Mouse (Mus musculus) brain, embryonic 14.5 days (tissue): ENCODE measurements around the gene Rnf13. TPM values are rescaled to one million over a fixed set of nuclear protein-coding genes. Genes with fewer than 3 reads are reported as not detected.

Experiments
- DNase-seq: peaks from one replicate; pipeline ENCODE4 v3.0.0-alpha.2; 2011; ENCODE audit warnings: low read depth
- CTCF ChIP-seq: fragments of 200-500 bp; IDR thresholded peaks from 2 replicates; pipeline ENCODE4 v1.5.1; 2012; ENCODE audit warnings: inconsistent platforms, mild to moderate bottlenecking, moderate library complexity, borderline replicate concordance; ENCODE audit not compliant: insufficient read depth, insufficient read length; ENCODE audit errors: extremely low read depth
- POLR2A ChIP-seq: fragments of 200-500 bp; IDR thresholded peaks from 2 replicates; pipeline ENCODE4 v1.6.1; 2012; ENCODE audit warnings: mild to moderate bottlenecking, inconsistent platforms, borderline replicate concordance; ENCODE audit not compliant: poor library complexity, insufficient read depth, insufficient read length, severe bottlenecking; ENCODE audit errors: extremely low read depth
- polyA plus RNA-seq: library from polyadenylated mRNA; depleted of rRNA; stranded (reverse); fragments of >200 nt; gene quantifications from 2 replicates; pipeline ENCODE4 v1.2.3, GENCODE M21; 2012; rRNA removed

Rnf13 gene
- 32.4 and 36.4 TPM in 2 replicates for polyA plus RNA-seq

DNA sequence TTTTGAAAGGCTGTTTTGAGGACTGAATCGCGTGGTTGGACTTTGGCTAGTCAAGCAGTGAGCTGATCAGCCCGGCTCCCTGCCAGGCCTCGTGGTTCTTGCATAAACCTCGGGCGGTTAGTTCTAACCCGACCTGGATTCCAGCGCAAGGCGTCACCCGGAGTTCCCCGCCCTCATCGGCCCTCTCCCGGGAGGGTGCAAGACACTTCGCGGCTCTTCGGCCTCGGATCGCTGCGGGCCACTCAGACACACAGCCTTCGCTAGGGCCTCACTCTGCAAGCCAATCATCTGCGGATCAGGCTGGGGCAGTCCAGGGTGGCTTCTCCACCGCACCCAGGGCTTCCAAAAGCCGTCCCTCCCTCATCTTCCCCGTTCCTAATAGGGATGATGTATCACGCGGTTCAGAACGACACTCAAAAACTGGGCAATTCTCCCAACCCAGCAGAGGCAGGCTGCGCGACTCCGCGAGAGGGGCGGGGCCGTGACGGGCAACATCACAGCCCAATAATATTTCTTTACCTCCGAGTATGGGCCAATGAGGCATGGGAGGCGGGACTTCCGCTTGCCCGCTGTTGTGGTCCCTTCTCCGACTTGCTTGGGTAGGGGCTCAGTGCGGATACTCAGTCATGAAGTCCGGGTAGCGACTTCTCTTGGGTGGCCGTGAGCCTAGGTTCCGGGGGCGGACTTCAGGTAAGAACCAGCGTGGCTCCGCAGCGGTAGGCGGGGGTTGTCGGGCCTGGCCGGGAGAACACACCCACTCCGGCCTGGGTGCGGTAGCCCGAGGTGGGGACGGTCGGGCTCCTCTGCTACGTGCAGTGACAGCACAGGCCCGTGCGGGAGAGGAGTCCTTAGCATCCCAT is at the start of gene Rnf13:
Gene Rnf13, plus strand, starts transcription at position 552 of the 860 bp plus-strand sequence.
- TF ChIP-seq CTCF, result no peak
- TF ChIP-seq POLR2A, result peak; percentile 47; the same call in 1 of the 2 replicates
- DNase-seq, result peak; percentile 98

DNA sequence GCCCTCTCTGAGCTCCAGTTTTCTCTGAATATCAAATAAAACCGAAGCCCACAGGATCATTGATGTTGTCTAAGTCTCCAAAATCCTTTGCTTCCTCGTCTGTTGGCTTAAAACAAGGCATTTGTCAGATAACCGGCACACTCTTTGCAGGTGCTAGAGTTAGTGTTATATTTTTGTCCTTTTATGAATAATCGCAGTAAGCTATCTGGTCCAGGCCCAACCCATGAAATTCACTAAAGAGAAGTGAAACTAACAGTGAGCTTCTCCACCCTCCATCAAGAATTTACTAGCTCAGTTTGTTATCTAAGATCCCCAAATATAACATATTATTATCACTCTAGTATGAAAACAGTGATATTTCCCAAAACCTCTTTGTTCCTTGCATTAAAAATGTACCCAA is 44.1 kb upstream of the Rnf13 start:
- DNase-seq, result no peak
- TF ChIP-seq POLR2A (no peak), CTCF (no peak)

DNA sequence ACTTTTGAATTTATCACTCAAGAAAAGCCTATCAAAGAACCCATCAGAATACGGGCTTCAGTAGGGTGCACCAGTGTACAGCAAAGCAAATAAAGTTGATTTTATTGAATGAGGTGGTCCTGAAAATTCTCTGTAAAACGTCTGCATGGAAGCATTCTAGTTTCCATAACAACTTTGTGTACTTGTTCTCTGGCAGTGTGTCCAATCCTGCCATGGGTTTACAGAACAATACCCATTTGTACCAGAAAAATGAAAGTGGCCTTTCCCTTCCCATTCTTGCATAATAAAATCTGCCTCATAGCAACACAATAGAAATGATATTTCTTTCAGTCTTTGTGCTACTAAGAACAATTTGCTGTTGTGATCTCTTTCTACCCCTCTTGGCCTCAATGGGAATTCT is 43.1 kb upstream of the Rnf13 start, which contains the start of gene Ankub1:
Gene Ankub1, minus strand, starts transcription at position 81 of the 400 bp plus-strand sequence.
- peak; percentile 3 for DNase-seq
- TF ChIP-seq CTCF, result no peak
- no peak for TF ChIP-seq POLR2A

DNA sequence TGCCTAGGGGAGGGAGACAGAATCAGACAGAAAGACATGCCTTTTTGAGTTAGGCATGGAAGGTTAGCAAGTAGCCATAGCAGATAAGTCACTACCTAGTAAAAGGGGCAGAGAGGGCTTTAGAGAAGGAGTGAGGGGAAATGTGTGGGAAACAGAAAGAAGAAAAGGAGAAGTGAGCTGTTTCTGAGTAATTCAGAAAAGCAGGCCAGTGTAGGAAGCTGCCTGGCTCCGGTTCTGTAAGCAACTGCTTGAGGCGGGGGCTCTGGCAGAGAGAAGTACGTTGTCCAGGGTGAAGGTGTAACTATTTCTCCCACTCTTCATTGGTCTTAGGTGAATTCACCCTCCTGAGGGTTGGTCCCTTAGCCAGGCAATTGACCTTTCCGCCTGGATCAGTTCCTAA is 39.6 kb upstream of the Rnf13 start:
- DNase-seq, result no peak
- no peak for TF ChIP-seq CTCF
- TF ChIP-seq POLR2A, result no peak

DNA sequence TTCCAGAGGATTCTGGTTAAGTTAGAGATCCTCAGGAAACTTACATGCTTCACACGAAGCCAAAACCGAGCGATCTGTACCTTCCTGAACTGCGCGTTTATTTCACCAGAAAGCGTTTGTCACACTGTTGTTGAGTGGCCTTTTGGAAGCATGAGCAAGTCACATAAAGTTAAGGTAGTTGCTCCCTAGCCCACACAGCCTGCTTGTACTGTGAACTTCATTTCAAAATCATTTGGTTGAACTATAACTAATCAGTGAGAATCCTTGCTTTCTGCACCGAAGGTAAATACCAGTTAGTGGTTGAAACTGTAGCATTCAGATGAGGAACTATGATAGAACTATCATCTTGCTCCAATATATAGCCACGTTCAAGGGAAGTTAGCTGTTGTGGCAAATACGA is 39.1 kb upstream of the Rnf13 start:
- TF ChIP-seq POLR2A (no peak), CTCF (no peak)
- no peak for DNase-seq

DNA sequence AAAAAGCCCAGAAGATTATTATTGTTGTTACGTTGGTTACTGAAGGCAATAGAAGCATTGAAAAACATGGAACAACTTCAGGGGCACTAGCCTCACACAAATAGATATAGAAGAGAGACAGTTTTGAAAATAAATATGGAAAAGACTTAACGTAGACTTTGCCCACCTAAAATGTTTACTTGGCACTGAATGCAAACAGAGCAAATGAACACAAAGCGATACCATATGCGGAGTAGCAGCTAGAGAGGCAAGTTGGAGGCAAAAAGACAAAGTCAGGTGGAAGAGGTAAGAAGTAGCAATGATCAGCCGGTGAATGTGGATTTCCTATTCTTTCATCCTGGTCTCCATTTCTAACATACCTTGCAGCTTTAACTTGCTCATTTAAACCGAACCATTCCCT is 21.7 kb upstream of the Rnf13 start:
- TF ChIP-seq CTCF, result no peak
- no peak for DNase-seq

DNA sequence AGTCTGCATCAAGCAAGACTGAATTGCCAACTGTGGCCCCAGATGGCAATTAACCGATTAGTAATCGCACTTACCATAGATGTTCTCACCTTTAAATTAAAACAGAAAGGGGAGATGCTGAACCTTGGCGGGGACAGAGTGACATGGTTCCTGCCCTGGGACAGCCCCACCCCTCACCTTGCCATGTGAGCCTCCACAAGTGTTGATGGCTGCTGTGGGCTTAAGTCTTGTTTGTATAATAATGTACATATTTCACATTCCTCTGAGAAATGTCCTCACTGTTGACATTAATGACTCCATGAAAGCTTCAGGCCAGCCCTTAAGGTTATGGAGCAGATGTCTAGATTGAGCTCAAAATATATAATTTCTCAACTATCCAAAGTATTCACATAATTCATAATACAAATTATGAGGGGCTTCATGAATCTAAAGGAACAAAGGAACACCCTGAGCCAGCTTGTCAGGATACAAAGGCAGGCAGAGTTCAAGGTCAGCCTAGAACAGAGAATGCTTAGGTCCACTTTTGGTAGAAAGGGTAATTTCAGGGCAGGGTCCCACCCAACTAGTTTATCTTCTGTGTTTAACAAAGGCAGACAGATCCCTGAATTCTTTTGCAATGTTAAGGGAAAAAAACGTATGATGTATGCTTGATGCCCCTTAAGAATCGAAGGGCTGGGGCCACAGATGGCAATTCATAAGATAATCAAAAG is 3.5 kb upstream of the Rnf13 start:
- TF ChIP-seq CTCF, result no peak
- TF ChIP-seq POLR2A, result no peak
- no peak for DNase-seq

DNA sequence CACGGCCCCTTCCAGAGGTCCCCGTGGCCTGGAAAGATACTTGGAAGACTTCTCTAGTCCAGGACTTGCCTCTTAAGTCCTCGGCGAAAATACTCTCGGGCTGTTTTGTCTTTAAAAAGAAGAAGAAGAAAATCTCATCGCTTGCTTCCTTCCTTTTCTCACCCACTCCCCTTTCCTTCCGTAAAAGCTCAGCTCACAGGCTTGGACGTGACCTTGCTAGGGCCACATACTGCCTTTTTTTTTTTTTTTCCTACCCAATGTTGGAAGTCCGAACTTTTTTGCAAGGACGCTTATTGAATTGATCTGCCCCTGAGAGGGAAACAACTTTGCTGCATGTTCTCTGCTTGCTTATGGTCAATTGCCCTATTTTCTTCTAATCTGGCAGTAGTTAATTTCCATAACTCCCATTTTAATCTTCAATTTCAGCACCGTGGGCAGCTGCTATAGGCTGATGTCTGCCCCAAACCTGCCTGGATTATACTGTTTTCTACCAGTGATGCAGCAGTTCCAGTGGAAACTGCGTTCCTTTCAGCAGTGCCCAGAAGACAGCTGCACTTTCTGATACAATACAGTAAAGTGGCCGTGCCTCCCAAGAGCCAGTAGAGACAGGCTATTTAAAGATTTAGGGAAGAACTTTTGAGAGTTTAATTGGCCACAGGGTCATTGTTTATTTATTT is 695 bp downstream of the Rnf13 start:
- TF ChIP-seq CTCF (no peak), POLR2A (no peak)
- DNase-seq, result peak; percentile 53

DNA sequence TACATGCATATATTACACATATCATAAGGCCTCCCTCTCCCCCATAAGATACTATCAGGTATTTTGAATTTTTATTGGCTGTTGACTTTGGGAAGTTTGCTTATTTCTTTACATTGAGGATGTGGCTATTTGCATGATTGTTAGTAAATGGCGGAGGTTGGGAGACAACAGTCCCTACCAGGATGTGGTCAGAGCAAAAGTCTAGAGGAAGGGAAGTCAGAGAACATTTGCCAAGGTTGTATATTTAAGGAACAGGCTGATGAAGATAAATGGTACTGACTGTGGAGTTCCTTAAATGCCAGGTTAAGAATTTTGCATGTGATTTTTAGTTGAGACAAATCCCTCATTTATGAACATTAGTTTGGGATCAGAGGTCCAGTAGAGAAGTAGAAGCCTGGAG is 4.0 kb downstream of the Rnf13 start:
- TF ChIP-seq CTCF (no peak), POLR2A (no peak)
- DNase-seq, result no peak

DNA sequence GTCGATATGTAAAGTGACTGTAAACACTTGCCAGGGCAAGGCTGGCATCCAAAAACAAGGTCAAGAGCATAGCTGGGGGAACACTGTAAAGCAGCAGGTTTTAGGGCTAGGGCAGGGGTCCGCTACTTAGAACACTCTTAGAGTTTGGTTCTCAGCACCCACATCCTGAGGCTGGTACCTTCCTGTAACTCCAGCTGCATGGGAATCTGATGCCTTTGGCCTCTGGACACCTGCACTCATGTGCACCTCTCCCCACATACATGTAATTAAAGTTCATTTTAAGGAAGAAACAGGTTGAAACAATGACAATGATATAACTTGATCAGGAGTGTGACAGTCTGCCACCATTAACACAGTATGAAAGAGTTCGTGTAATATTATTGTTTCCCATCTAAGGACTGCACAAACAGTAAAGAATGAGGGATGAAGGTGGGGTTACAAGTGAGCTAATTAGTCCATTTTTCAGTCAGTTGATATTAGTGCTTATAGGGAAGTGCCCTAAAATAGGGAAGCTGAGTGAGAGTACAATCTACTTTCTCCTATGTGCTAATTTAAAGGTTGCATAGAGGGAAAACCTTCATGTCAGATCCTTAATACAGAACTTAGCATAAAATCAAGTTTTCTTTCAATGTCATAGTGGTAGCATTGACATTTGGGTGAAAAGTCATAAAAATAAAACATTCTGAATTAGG is 12.9 kb downstream of the Rnf13 start:
- DNase-seq, result no peak
- TF ChIP-seq CTCF (no peak), POLR2A (no peak)

DNA sequence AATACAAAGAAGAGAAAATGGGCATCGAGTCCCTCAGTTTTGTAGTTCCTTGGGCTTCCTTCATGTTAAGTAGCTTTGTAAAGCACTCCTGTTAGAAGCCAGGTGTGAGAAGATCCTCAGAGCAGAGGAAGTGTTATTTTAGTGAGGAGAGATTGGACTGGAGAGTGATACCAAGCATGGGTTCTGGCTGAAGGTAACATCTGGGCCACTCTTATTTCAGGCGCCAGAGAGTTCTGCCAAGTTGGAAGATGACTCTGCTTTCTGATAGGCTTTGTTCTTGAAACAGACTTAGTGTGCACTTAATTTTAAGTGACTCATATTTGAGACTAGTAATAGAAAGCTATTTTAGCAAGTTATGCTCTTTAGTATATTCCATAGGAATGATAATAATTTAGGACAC is 41.1 kb downstream of the Rnf13 start:
- TF ChIP-seq POLR2A, result no peak
- TF ChIP-seq CTCF, result no peak
- DNase-seq, result no peak
